Mouse (Mus musculus) right cerebral cortex, postnatal 10 days (tissue): Measurements from ENCODE around the gene 4933428G20Rik.
A peak's percentile ranks its signal among the peaks of the same experiment; 100 is the strongest.

Source experiments
- DNase-seq, 2 experiments: peaks; one replicate each; pipeline ENCODE4 v3.0.0; 2021; ENCODE audit warnings: low spot score in 2 of 2

4933428G20Rik gene

DNA sequence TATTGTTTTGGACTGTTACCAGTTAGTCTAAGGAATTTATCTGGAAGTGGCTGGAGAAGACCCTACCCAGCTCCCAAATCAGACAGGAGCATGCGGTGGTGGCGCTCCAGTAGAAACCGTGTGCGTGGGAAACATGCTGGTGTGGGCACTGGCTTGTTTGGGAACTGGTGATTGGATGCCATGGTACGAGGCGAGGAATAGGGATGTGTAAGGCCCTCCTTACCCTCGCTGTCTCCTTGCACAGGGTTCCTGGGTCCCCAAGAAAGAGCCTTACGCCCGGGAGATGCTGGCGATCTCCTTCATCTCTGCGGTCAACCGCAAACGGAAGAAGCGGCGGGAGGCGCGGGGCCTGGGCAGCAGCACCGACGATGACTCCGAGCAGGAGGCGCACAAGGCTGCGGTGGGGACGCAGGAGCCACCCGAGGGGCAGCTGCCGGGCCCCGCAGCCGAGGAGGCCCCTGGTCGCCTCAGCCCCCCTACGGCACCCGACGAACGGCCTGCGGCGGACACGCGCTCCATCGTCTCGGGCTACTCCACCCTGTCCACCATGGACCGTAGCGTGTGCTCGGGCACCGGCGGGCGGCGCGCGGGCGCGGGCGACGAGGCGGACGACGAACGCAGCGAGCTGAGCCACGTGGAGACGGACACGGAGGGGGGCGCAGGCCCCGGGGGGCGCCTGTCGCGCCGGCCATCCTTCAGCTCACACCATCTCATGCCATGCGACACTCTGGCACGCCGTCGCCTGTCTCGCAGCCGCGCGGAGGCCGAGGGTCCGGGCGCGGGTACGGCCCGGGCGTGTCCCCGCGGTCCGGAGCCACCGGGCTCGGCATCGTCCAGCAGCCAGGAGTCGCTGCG lies at the start of gene 4933428G20Rik:
4933428G20Rik (minus strand) TSS at position 476 of the 855 bp plus-strand sequence.
- no peak for DNase-seq

DNA sequence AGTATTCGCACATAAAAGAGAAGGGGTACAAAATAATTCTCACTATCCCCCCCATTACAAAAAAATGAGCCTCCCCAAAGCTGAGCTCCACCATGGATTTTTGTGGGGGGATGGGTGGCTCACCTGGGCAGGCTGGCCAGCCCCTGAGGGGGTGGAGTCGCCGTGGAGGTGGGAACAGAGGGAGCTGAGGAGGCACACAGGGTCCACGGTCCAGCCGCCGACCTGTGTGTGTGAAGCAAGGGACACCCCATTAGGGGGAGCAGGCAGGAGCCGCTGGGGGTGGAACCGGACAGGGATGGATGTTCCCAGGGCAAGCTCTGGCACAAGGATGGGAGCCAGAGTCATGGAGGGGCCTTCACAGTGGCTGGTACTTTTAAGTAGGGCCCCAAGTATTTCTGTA lies 48.6 kb upstream of the 4933428G20Rik start:
- DNase-seq, result no peak

DNA sequence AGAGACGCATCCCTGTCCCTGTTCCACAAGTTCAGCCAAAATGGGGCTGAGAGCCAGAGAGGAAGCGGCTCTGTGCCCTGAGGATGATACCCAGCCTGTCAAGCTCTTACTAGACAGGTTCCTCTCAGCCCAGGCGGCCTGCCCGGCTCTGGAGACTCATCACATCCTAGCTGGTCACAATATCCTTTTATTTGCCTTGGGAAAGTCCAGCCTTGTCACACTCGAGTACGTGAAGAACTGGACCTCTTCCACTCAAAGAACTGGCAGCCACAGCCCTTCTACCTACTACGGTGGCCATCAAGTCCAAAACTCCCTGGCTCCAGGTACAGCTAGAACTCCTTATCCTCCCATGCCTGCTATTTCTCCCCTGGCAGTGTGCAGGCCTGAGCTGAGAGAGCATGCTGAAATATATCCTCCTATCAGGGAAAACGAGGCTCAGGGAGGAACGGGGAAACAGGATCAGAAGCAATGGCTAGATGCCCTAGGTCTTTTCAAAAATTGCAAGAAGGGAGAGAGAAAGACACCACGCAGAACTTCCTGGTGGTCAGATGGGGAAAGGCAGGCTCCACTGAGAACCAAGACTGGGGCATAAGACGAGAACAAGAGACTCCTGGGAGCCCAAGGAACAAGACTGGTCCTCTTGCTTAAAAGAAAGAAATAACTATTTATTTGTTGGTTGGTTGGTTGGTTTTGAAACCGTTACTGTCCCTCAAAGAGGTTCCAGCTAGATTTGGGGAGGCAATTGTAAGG lies 48.0 kb upstream of the 4933428G20Rik start:
- no peak for DNase-seq

GRCm38 (mm10) chr11:97546804-97547411 lies 46.8 kb upstream of the 4933428G20Rik start:
- peak in 1 of 2 experiments; percentile 65 for DNase-seq

DNA sequence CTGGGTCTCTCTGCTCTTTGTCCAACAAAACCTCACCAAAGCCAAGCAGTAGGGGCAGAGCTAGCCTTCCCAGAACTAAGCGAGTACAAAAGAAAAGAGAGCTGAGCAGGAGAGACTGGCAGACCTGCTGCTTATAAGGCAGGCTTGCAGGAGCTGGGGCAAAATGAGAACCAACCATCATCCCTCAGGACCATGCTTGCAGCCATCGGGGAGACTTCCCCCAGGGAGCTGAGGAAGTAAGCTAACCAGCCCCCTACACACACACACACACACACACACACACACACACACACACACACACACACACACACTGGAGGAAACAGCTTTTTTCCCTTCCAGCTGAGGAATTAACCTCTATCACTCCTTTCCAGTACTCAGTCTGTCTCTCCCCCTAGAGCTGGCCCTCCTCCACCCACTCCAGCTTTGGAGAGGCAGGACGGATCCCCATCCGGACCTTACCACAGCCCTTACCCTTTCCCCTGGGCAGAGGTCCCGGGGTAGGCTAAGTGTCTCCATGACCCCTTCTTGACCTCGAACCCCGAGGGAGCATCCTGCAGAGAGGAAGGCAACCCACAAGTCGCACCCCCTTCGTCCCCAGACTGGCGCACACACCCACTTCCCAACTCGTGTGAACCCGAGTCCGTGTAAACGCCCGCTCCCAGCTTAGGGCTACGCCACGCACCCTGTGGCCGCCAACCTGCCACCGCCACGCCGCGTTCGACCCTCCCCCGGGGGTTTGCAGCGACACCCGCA lies 45.8 kb upstream of the 4933428G20Rik start:
- no peak for DNase-seq

- DNase-seq, result no peak
Observed at GRCm38 (mm10) chr11:97543883-97544282, 43.7 kb upstream of the 4933428G20Rik start.

DNA sequence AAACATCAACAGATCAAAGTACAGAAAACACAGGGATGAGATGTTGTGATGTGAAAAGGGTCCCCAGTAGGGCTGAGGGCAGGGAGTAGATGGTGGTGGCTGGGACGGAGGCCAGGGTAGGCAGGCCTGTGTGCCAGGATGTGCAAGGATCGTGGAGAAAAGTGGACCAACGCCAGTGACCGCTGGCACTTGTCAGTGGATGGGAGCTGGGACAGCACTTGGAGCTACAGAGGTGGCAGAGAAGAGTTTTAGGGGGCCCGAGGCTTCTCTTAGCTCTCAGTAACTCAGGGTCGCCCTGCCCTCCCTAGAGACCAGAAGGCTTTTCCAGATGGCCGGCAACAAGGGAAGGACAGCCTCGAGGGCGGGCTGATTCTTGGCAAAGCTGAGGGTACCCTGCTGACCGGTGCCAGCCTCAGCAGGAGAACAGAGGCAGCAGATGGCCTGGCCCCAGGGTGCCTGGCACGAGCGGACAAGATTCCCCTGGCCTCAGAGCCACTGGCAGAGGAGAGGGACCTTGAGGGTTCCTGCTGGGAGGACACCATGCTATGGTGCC lies 43.1 kb upstream of the 4933428G20Rik start:
- peak; percentile 77 to 85 for DNase-seq

GRCm38 (mm10) chr11:97542171-97543150 lies 42.3 kb upstream of the 4933428G20Rik start:
- no peak for DNase-seq

DNA sequence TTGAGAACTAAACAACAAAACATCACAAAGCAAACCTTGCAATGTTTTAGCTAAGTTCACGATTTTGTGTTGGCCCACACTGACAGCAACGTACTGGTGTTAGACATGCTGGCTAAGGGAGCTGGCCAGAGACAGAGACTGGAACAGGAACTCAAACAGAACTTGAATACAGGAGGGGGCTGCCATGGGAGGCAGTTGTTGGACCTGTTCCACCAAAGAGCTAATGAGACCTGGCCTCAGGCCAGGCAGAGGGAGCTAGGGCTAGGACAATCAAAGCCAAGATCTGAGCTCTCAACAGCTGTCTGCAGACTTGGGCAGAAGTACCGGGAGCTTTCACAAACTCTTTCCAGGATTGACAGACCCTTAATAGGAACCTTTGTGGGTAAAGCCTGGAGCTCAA lies 40.5 kb upstream of the 4933428G20Rik start:
- DNase-seq, result peak; percentile 86 to 89

- DNase-seq, result no peak
Observed at GRCm38 (mm10) chr11:97540136-97540535, 40.0 kb upstream of the 4933428G20Rik start.

- DNase-seq, result no peak
Observed at GRCm38 (mm10) chr11:97539622-97540021, 39.5 kb upstream of the 4933428G20Rik start.

GRCm38 (mm10) chr11:97537580-97538089 lies 37.5 kb upstream of the 4933428G20Rik start:
- no peak for DNase-seq

GRCm38 (mm10) chr11:97536835-97537579 lies 36.9 kb upstream of the 4933428G20Rik start:
- no peak for DNase-seq

DNA sequence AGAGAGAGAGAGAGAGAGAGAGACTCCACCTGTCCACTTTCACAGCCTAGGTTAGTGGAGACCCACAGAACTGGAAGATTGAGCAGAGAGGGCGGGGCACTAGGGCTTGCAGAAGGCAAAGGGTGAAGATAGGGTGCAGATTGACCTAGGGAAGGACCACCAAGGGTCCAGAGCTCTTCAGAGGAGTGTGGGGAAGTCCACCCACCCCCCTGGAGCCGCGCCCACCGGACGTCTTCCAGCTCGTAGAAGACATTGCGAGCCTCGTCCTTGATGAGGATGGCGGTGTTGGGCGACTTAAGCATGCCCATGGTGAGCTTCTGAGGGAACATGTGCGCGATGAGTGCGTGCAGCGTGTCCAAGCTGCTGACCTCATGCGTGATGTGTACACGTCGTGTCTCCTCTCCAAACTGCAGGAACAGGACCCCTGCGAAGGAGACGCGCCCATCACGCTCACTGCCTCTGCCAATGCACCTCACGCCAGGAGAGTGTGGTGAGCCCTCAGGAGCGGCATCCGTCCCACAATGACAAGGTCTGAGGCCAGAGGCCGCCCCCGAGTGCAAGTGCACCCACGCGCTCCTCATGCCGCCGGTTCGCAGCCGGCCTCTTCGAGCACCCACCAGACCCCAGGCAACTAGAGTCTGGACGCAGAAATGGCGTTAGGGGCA lies 36.1 kb upstream of the 4933428G20Rik start:
- DNase-seq, result no peak

GRCm38 (mm10) chr11:97535660-97536059 lies 35.5 kb upstream of the 4933428G20Rik start:
- DNase-seq, result no peak

DNA sequence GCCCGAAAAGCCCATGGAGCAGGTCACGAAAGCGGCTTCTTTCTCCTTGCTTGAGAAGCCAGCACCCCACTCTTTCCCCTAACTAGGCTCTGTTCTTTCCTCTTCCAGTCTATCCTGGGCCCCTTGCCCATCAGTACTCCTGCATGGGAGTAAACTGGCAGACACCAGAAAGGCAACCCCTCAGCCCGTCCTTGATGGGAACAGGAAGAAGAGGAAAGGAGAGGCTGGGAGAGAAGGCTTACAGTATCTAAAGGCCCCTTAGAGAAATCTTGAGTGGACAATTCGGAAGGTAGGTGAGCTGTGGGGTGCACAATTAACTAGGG lies 35.1 kb upstream of the 4933428G20Rik start:
- DNase-seq, result no peak

DNA sequence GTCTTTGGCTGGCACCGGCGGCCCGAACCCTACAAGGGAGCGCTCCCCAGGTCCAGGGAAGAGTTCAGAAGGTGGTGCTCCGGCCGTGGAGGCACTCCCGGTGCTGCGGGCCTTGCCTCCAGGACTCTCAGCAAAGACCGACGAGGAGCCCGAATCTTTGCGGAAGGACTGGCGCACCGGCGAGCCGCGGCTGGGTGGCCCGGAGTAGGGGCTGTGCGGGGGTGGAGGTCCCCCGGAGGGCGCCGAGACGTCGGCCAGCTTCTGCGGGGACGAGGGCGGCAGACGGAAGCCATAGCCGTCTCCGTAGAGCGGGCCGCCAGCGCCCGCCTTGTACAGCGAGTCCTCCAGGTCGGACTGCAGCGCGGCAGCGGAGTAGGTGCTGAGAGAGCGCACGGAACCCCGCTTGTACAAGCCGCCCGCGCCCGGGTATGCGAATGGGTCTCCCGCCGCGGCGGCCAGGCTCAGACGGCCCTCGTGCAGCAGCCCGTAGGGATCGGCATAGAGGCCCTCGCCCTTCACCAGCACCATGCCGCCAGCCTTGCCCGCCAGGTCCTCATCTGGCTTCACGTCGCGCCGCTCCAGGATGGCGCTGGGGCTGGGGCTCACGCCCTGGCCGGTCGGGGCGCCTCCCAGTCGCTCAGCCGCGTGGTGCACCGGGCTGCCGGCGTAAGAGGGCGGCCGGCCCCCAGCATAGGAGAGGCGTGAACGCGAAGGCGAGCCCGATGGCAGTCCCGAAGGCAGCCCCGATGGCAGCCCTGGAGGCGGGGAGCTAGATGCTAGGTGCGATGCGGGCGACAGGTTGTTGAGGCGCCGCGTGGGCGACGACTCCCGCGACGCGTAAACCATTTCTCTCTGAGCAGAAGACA lies 34.5 kb upstream of the 4933428G20Rik start:
- DNase-seq, result peak in 1 of 2 experiments; percentile 65

DNA sequence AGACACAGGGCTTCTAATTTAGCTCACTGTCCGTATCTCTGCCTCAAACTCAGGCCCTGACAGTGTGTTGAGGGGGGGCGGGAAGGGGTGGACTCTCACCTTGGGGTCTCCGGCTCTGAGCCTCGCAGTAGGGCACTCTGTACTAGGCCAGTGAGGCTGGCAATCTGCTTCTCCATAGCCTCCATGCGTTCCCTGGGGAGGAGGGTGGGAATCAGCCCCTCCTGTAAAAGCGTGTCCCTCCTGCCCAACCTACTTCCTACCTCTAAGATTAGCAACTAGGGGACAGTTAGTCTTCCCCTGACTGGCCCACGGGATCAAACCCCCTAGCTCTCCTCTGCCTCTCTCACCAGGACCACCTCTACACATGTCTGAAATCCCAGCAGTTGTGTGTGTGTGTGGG lies 33.5 kb upstream of the 4933428G20Rik start:
- no peak for DNase-seq
